Mouse (Mus musculus): ENCODE results near the gene Myt1l.

- no peak for TF ChIP-seq CTCF (IDR thresholded peaks at IDR 0.05; ENCODE audit: borderline replicate concordance, control insufficient read depth, extremely low read depth, insufficient read depth, low read length, poor library complexity)
- TF ChIP-seq POLR2A (IDR thresholded peaks at IDR 0.05; ENCODE audit: control insufficient read depth, extremely low read depth, insufficient read depth, low read length, poor library complexity), result no peak
Measured at GRCm38 (mm10) chr12:29527048-29527761, 979 bp upstream of the Myt1l start.

Data from thymus, adult 2 months (tissue).